Mouse (Mus musculus) CD4-positive helper T cell, adult 2 months (primary cell): ENCODE results near the gene Hist1h2ad.
A peak's percentile ranks its signal among the peaks of the same experiment; 100 is the strongest.

Experiments used
- DNase-seq: peaks from one replicate; pipeline ENCODE4 v3.0.0-alpha.2; 2012; ENCODE audit warnings: low read depth, missing footprints, low spot score

Hist1h2ad gene

GRCm38 (mm10) chr13:23562699-23563462 is 11.3 kb upstream of the Hist1h2ad start:
- peak; percentile 67 for DNase-seq

GRCm38 (mm10) chr13:23564482-23564881 is 9.7 kb upstream of the Hist1h2ad start:
- no peak for DNase-seq

- DNase-seq = peak; percentile 31
Observed at GRCm38 (mm10) chr13:23570261-23571021, 3.7 kb upstream of the Hist1h2ad start.

- DNase-seq = peak; percentile 93
Observed at GRCm38 (mm10) chr13:23571022-23571503, 3.1 kb upstream of the Hist1h2ad start, which contains the start of the genes Hist1h2ae and Hist1h2bg. Hist1h2ae (minus strand) TSS chr13:23571220. Hist1h2bg (plus strand) TSS chr13:23571396.

- DNase-seq = peak; percentile 40
Observed at GRCm38 (mm10) chr13:23571504-23572217, 2.5 kb upstream of the Hist1h2ad start.

- no peak for DNase-seq
Observed at GRCm38 (mm10) chr13:23572218-23573033, 1.8 kb upstream of the Hist1h2ad start.

- peak; percentile 28 for DNase-seq
Observed at GRCm38 (mm10) chr13:23573034-23573897, 915 bp upstream of the Hist1h2ad start.

- peak; percentile 53 for DNase-seq
Observed at GRCm38 (mm10) chr13:23574546-23575170, 477 bp downstream of the Hist1h2ad start.

GRCm38 (mm10) chr13:23575271-23575851 is 1.2 kb downstream of the Hist1h2ad start, which contains the start of gene Hist1h3d:
Hist1h3d (plus strand) TSS chr13:23575763.
- DNase-seq = peak; percentile 77

- peak; percentile 25 for DNase-seq
Observed at GRCm38 (mm10) chr13:23575864-23576313, 1.7 kb downstream of the Hist1h2ad start.

GRCm38 (mm10) chr13:23576351-23576881 is 2.2 kb downstream of the Hist1h2ad start:
- no peak for DNase-seq

GRCm38 (mm10) chr13:23576906-23577639 is 2.9 kb downstream of the Hist1h2ad start:
- no peak for DNase-seq

GRCm38 (mm10) chr13:23577835-23578234 is 3.7 kb downstream of the Hist1h2ad start:
- DNase-seq = no peak

GRCm38 (mm10) chr13:23581408-23582218 is 7.4 kb downstream of the Hist1h2ad start, which contains the start of gene Hist1h4d:
Hist1h4d (plus strand) TSS chr13:23581598.
- peak; percentile 93 for DNase-seq

GRCm38 (mm10) chr13:23582219-23583056 is 8.3 kb downstream of the Hist1h2ad start:
- no peak for DNase-seq
